ENCODE assay signal across 9 mouse cellular contexts in genomic region chr17:85680116-85680850, GRCm38 (mm10). TPM values are rescaled to one million over a fixed set of nuclear protein-coding genes. Genes with fewer than 3 reads are reported as not detected.
DNase-seq lines count a peak whose midpoint lies in the region; ATAC-seq and TF ChIP-seq lines count a peak whose summit lies in the region.
"Had no signal": no experiment of that assay in that cellular context is flagged by ENCODE, and none has a peak within 500 bp of the region (broad histone marks: within the 10 kb centered on the region; RNA-seq: fewer than 3 reads in every experiment).

No protein-coding gene starts in this region.

- no peaks in the 10 kb centered on the region for H3K9me3 ChIP-seq in liver, embryonic 11.5 days (ENCODE audit: control insufficient read depth, low read length)
- no peaks in the 10 kb centered on the region for H3K9me3 ChIP-seq in liver, postnatal 0 days (ENCODE audit: low read length)
- no peaks in the 10 kb centered on the region for H3K9me3 ChIP-seq in forebrain, embryonic 15.5 days
- H3K9me3 ChIP-seq in intestine, embryonic 16.5 days (ENCODE audit: control insufficient read depth, low read length): no peaks in the 10 kb centered on the region

- H3K9ac ChIP-seq in liver, embryonic 11.5 days (ENCODE audit: low read depth, low read length): no peak overlapping the region
- no peak overlapping the region for H3K9ac ChIP-seq in liver, postnatal 0 days (replicated peaks)
- H3K9ac ChIP-seq in forebrain, embryonic 15.5 days (replicated peaks): no peak overlapping the region
- no peak overlapping the region for H3K9ac ChIP-seq in intestine, embryonic 16.5 days (ENCODE audit: low read depth, low read length)

- no peak for DNase-seq in liver, embryonic 11.5 days (ENCODE audit: low spot score)
- no peak for DNase-seq in liver, postnatal 0 days
- DNase-seq in retina, embryonic 14.5 days (ENCODE audit: low spot score): peak; percentile 19
- no peak for DNase-seq in gastrocnemius, postnatal 36 days
- no peak for DNase-seq in urinary bladder, adult 18-20 months (ENCODE audit: low spot score in 2 of 2)
- DNase-seq: lung, adult 2 months; thymus, adult 2 months had no signal

- H3K27ac ChIP-seq in liver, embryonic 11.5 days (ENCODE audit: low read depth, low read length): no peak overlapping the region
- H3K27ac ChIP-seq in liver, postnatal 0 days (ENCODE audit: low read depth): no peak overlapping the region
- no peak overlapping the region for H3K27ac ChIP-seq in forebrain, embryonic 15.5 days (replicated peaks)
- no peak overlapping the region for H3K27ac ChIP-seq in intestine, embryonic 16.5 days (ENCODE audit: low read length)

- no peak for ATAC-seq in liver, embryonic 11.5 days (replicated peaks; ENCODE audit: low FRiP score)
- no peak for ATAC-seq in liver, postnatal 0 days
- no peak for ATAC-seq in forebrain, embryonic 15.5 days (replicated peaks)
- ATAC-seq in intestine, embryonic 16.5 days: no peak

- no peak overlapping the region for H3K4me3 ChIP-seq in liver, embryonic 11.5 days (ENCODE audit: low read depth, low read length)
- no peak overlapping the region for H3K4me3 ChIP-seq in liver, postnatal 0 days (ENCODE audit: low read depth, low read length)
- no peak overlapping the region for H3K4me3 ChIP-seq in forebrain, embryonic 15.5 days
- H3K4me3 ChIP-seq in intestine, embryonic 16.5 days (ENCODE audit: low read length): 0 out of 2 replicates have a peak overlapping the region, but pooled peaks have one; percentile 5

- WGBS in liver, embryonic 11.5 days: 5% methylated on average over 21 of the region's 21 CpGs
- WGBS in liver, postnatal 0 days (ENCODE audit: insufficient replicate concordance): 5% methylated on average over 21 of the region's 21 CpGs
- 1% methylated on average over 21 of the region's 21 CpGs for WGBS in forebrain, embryonic 15.5 days
- WGBS in intestine, embryonic 16.5 days: 5% methylated on average over 21 of the region's 21 CpGs

- no peak for TF ChIP-seq CTCF in liver, postnatal 0 days (IDR thresholded peaks at IDR 0.05; ENCODE audit: low read depth)

- no peak for TF ChIP-seq EP300 in liver, postnatal 0 days (IDR thresholded peaks at IDR 0.05; ENCODE audit: low read depth)

- intact Hi-C loops in gastrocnemius, postnatal 36 days (cut with DNase I): no loop called here

- peaks cover 87% of the 10 kb centered on the region for H3K27me3 ChIP-seq in liver, embryonic 11.5 days (replicated peaks; ENCODE audit: control insufficient read depth, insufficient read depth, low read length)
- H3K27me3 ChIP-seq in liver, postnatal 0 days (ENCODE audit: insufficient read depth, low read length): peaks cover 86% of the 10 kb centered on the region
- peaks cover 70% of the 10 kb centered on the region for H3K27me3 ChIP-seq in forebrain, embryonic 15.5 days
- H3K27me3 ChIP-seq in intestine, embryonic 16.5 days (replicated peaks; ENCODE audit: control insufficient read depth, insufficient read depth, low read length): peaks cover 63% of the 10 kb centered on the region

- H3K4me2 ChIP-seq in liver, embryonic 11.5 days: peak overlapping the region; percentile 35
- H3K4me2 ChIP-seq in liver, postnatal 0 days (ENCODE audit: low read depth, low read length): no peak overlapping the region
- 0 out of 2 replicates have a peak overlapping the region, but pooled peaks have one; percentile 12 for H3K4me2 ChIP-seq in forebrain, embryonic 15.5 days (replicated peaks)
- H3K4me2 ChIP-seq in intestine, embryonic 16.5 days (ENCODE audit: low read depth, low read length): no peak overlapping the region

- H3K36me3 ChIP-seq in liver, embryonic 11.5 days (ENCODE audit: control insufficient read depth, insufficient read depth, low read length): no peaks in the 10 kb centered on the region
- H3K36me3 ChIP-seq in liver, postnatal 0 days (replicated peaks; ENCODE audit: insufficient read depth, low read length): no peaks in the 10 kb centered on the region
- H3K36me3 ChIP-seq in forebrain, embryonic 15.5 days: no peaks in the 10 kb centered on the region
- no peaks in the 10 kb centered on the region for H3K36me3 ChIP-seq in intestine, embryonic 16.5 days (ENCODE audit: control insufficient read depth, insufficient read depth, low read length)

- H3K4me1 ChIP-seq in liver, embryonic 11.5 days (replicated peaks; ENCODE audit: control insufficient read depth, insufficient read depth, low read length): no peaks in the 10 kb centered on the region
- H3K4me1 ChIP-seq in liver, postnatal 0 days (ENCODE audit: insufficient read depth): no peaks in the 10 kb centered on the region
- peaks cover 8% of the 10 kb centered on the region; the same call in 1 of the 2 replicates for H3K4me1 ChIP-seq in forebrain, embryonic 15.5 days
- H3K4me1 ChIP-seq in intestine, embryonic 16.5 days (ENCODE audit: control insufficient read depth, insufficient read depth, low read length): no peaks in the 10 kb centered on the region

RNA-seq across cellular contexts. Expression of gene Six2, which starts 7.8 kb away (rescaled TPM):
- 0.69 and 1.0 TPM in 2 replicates for polyA plus RNA-seq in liver, embryonic 11.5 days (2014; fragmentation: Nextera tagmentation; extraction: Ambion mirVana)
- not detected in 2 replicates for polyA plus RNA-seq in liver, postnatal 0 days (2015; fragmentation: Nextera tagmentation; extraction: Ambion mirVana)
- 0.08 and 0.49 TPM in 2 replicates for polyA plus RNA-seq in forebrain, embryonic 15.5 days (2015; fragmentation: Nextera tagmentation; extraction: Ambion mirVana)
- polyA plus RNA-seq in intestine, embryonic 16.5 days (2015; fragmentation: Nextera tagmentation; extraction: Ambion mirVana): 0.12 and 0.13 TPM in 2 replicates
- total RNA-seq in gastrocnemius, postnatal 36 days (2021): 10 to 100 TPM; 12.3 to 16.3 TPM

Comparison
In these comparisons a context has a peak if more than half of its experiments do, and no peak if none do; other contexts are left out.
1. H3K4me2 ChIP-seq: peak in liver, embryonic 11.5 days (single experiment) and forebrain, embryonic 15.5 days (single experiment); none in liver, postnatal 0 days (single experiment) and intestine, embryonic 16.5 days (single experiment).